Mouse (Mus musculus) neural tube, embryonic 11.5 days (tissue): ENCODE results near the gene Zfp672. TPM values are rescaled to one million over a fixed set of nuclear protein-coding genes. Genes with fewer than 3 reads are reported as not detected.

ENCODE experiments used
- ATAC-seq: fragments of 200-750 bp; cut with Nextera tagmentation; 2 replicates; pipeline ENCODE4 v1.8.0; 2017; ENCODE audit warnings: moderate number of reproducible peaks, mild to moderate bottlenecking, moderate TSS enrichment, moderate library complexity; ENCODE audit not compliant: insufficient read depth, low FRiP score, low TSS enrichment
- DNase-seq: peaks from one replicate; pipeline ENCODE4 v3.0.0-alpha.2; 2015; ENCODE audit warnings: low spot score
- H3K27ac ChIP-seq: fragments of 300-500 bp; sonication (generic); 2 replicates; pipeline ENCODE4 v1.5.1; 2014; ENCODE audit warnings: low read depth, mild to moderate bottlenecking, low read length
- H3K27me3 ChIP-seq: fragments of 300-500 bp; sonication (generic); 2 replicates; pipeline ENCODE4 v1.6.1; 2014; ENCODE audit warnings: mild to moderate bottlenecking, low read length, mixed read lengths; ENCODE audit not compliant: control insufficient read depth, insufficient read depth
- H3K36me3 ChIP-seq: fragments of 300-500 bp; sonication (generic); 2 replicates; pipeline ENCODE4 v1.6.1; 2014; ENCODE audit warnings: mild to moderate bottlenecking, low read length, moderate library complexity, mixed read lengths; ENCODE audit not compliant: control insufficient read depth, insufficient read depth
- H3K4me1 ChIP-seq: fragments of 300-500 bp; sonication (generic); 2 replicates; pipeline ENCODE4 v1.6.1; 2014; ENCODE audit warnings: low read length, mixed read lengths; ENCODE audit not compliant: control insufficient read depth, insufficient read depth
- H3K4me2 ChIP-seq: fragments of 300-500 bp; sonication (generic); 2 replicates; pipeline ENCODE4 v1.6.1; 2014; ENCODE audit warnings: low read depth, mild to moderate bottlenecking, moderate library complexity
- H3K4me3 ChIP-seq: fragments of 300-500 bp; sonication (generic); 2 replicates; pipeline ENCODE4 v1.5.1; 2014; ENCODE audit warnings: low read depth, low read length
- H3K9ac ChIP-seq: fragments of 300-500 bp; sonication (generic); 2 replicates; pipeline ENCODE4 v1.6.1; 2014; ENCODE audit warnings: mild to moderate bottlenecking, low read length
- H3K9me3 ChIP-seq: fragments of 300-500 bp; sonication (generic); 2 replicates; pipeline ENCODE4 v1.6.1; 2016; ENCODE audit warnings: low read length; ENCODE audit not compliant: control insufficient read depth
- WGBS: fragments of 180-500 bp; shearing (Covaris S2); extraction: QIAGEN DNeasy Blood & Tissue Kit; methylation state at CpG from one replicate; pipeline ENCODE4 v1.1.7; 2014; 5-methylcytosine and 5-hydroxymethylcytosine counted together
- polyA plus RNA-seq: library from polyadenylated mRNA; unstranded; fragments of >200 nt; fragmentation: Nextera tagmentation; extraction: Ambion mirVana; gene quantifications from 2 replicates; pipeline ENCODE4 v1.2.1, GENCODE M21; 2014

Gene Zfp672
- polyA plus RNA-seq, 1 experiment from 2014 or later: 27.7 TPM

- WGBS: 76% methylated on average over 3 of the region's 3 CpGs
- H3K9me3 ChIP-seq: no peaks in the 10 kb centered on the region
- ATAC-seq: no peak
- peaks cover 6% of the 10 kb centered on the region for H3K36me3 ChIP-seq
- no peak overlapping the region for H3K27ac ChIP-seq
- H3K9ac ChIP-seq: no peak overlapping the region
- H3K4me1 ChIP-seq: peaks cover 8% of the 10 kb centered on the region
- H3K4me3 ChIP-seq: no peak overlapping the region
- H3K27me3 ChIP-seq: no peaks in the 10 kb centered on the region
- H3K4me2 ChIP-seq: no peak overlapping the region
- DNase-seq: no peak
Observed at GRCm38 (mm10) chr11:58334746-58335145, 4.6 kb upstream of the Zfp672 start.

DNA sequence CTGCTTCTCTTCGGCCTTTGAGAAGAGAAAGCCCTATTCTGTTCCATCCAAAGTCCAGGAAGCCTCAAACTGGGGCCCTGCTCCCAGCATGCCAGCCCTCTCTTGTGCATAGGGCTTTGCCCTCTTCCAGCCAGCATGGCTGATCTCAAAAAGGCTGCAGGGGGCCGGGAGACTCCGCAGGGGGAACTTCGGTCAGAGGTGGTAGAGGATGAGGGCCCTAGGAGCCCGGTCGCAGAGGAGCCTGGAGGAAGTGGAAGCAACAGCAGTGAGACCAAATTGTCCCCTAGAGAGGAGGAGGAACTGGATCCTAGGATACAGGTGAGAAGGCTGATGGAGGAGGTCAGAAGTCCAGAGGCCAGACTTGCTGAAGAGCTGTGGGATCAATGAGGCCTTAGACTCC is 1.4 kb upstream of the Zfp672 start:
- no peak for DNase-seq
- Histone ChIP-seq H3K4me1 (peaks cover 14% of the 10 kb centered on the region), H3K4me2 (peak overlapping the region; percentile 66), H3K27ac (no peak overlapping the region), H3K9me3 (no peaks in the 10 kb centered on the region), H3K27me3 (no peaks in the 10 kb centered on the region), H3K36me3 (peaks cover 5% of the 10 kb centered on the region; the same call in 1 of the 2 replicates), H3K9ac (peak overlapping the region; percentile 82; the same call in 1 of the 2 replicates), H3K4me3 (peak overlapping the region; percentile 72)
- no peak for ATAC-seq
- WGBS: 85% methylated on average over 6 of the region's 6 CpGs

DNA sequence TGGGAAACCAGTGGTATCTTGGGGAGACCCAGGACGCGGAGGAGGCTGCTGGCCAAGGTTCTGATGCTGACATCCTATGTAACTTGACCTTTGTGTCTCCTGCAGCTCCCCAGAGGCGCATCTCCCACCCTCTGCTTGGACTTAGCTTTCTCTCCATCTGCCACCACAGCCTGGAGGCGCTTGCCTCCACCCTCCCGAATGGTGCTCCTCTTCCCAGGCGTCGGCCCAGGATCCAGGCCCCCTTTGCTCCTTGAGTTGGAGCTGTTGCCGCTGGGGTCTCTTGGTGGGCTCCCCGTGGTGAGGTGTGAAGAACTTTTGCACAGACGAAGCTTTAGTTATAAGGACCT is 983 bp upstream of the Zfp672 start:
- H3K36me3 ChIP-seq: peaks cover 5% of the 10 kb centered on the region; the same call in 1 of the 2 replicates
- WGBS: 26% methylated on average over 10 of the region's 10 CpGs
- H3K4me1 ChIP-seq: peaks cover 14% of the 10 kb centered on the region
- H3K9ac ChIP-seq: peak overlapping the region; percentile 82
- H3K27ac ChIP-seq: no peak overlapping the region
- ATAC-seq (peak; percentile 25; the same call in 1 of the 2 replicates), DNase-seq (no peak)
- no peaks in the 10 kb centered on the region for H3K27me3 ChIP-seq
- H3K9me3 ChIP-seq: no peaks in the 10 kb centered on the region
- H3K4me2 ChIP-seq: peak overlapping the region; percentile 66
- H3K4me3 ChIP-seq: peak overlapping the region; percentile 72

DNA sequence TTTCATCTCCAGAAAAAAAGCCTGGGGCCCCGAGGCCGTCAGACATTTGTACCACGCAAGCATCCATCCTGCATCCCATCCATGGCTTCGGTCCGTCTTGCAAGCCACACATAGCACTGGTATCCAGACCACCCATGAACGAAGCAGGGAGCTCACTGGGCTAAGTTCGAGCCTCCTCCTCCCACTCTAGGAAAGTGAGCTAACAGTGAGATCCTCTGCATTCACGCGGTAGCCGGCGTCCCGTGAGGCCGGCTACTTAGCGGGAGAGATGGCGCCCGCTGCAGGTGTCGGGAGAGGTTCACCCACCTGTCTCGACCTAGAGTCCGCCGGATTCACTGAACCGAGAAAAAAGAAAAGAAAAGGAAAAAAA is 248 bp downstream of the Zfp672 start:
- ATAC-seq (peak; percentile 21; the same call in 1 of the 2 replicates), DNase-seq (no peak)
- peak overlapping the region; percentile 91 for H3K4me2 ChIP-seq
- WGBS: 0% methylated on average over 21 of the region's 21 CpGs
- H3K27me3 ChIP-seq: no peaks in the 10 kb centered on the region
- H3K27ac ChIP-seq: 0 out of 2 replicates have a peak overlapping the region, but pooled peaks have one; percentile 35
- H3K4me3 ChIP-seq: peak overlapping the region; percentile 72
- H3K4me1 ChIP-seq: peaks cover 14% of the 10 kb centered on the region
- no peaks in the 10 kb centered on the region for H3K9me3 ChIP-seq
- H3K36me3 ChIP-seq: peaks cover 5% of the 10 kb centered on the region; the same call in 1 of the 2 replicates
- H3K9ac ChIP-seq: peak overlapping the region; percentile 91

GRCm38 (mm10) chr11:58326781-58327180 is 3.4 kb downstream of the Zfp672 start:
- WGBS: 95% methylated on average over 3 of the region's 3 CpGs
- ATAC-seq: no peak

DNA sequence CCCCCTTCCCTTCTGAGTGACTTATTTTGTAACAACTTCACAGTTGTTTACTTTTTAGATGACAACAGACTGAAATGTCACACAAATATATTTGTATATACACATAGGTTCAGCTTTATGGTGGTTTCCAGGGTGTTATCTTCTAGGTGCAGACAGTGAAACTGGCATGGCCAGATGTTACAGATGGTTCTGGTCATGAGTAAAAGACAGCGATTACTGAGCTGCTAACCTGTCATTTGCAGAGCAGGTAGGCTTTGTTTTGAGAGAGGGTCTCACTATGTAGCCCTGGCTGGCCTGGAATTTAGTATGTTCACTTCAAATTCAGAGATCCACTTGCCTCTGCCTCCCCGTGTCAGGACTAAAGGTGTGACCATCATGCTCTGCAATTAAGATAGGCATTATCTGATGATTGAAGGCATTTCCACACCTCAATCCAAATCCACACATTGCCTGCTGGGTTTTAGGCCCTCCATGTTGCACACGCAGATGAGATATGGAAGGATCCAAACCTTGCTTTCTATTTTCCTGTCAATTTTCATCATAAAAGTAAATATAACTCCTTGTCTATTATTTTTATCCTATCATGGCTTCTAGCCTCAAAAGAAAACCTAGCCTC is 5.4 kb downstream of the Zfp672 start:
- Histone ChIP-seq H3K4me2 (no peak overlapping the region), H3K9ac (no peak overlapping the region), H3K36me3 (peaks cover 5% of the 10 kb centered on the region; the same call in 1 of the 2 replicates), H3K9me3 (no peaks in the 10 kb centered on the region), H3K4me1 (peaks cover 12% of the 10 kb centered on the region), H3K27ac (no peak overlapping the region), H3K27me3 (no peaks in the 10 kb centered on the region), H3K4me3 (no peak overlapping the region)
- ATAC-seq (no peak), DNase-seq (no peak)
- 89% methylated on average over 3 of the region's 3 CpGs for WGBS

More at GRCm38 (mm10) chr11:58326781-58327180, 3.4 kb downstream of the Zfp672 start:
- Histone ChIP-seq H3K4me2 (no peak overlapping the region), H3K4me3 (no peak overlapping the region), H3K4me1 (peaks cover 18% of the 10 kb centered on the region), H3K27me3 (no peaks in the 10 kb centered on the region), H3K9ac (no peak overlapping the region), H3K9me3 (no peaks in the 10 kb centered on the region), H3K36me3 (peaks cover 5% of the 10 kb centered on the region; the same call in 1 of the 2 replicates), H3K27ac (no peak overlapping the region)
- DNase-seq: no peak

DNA sequence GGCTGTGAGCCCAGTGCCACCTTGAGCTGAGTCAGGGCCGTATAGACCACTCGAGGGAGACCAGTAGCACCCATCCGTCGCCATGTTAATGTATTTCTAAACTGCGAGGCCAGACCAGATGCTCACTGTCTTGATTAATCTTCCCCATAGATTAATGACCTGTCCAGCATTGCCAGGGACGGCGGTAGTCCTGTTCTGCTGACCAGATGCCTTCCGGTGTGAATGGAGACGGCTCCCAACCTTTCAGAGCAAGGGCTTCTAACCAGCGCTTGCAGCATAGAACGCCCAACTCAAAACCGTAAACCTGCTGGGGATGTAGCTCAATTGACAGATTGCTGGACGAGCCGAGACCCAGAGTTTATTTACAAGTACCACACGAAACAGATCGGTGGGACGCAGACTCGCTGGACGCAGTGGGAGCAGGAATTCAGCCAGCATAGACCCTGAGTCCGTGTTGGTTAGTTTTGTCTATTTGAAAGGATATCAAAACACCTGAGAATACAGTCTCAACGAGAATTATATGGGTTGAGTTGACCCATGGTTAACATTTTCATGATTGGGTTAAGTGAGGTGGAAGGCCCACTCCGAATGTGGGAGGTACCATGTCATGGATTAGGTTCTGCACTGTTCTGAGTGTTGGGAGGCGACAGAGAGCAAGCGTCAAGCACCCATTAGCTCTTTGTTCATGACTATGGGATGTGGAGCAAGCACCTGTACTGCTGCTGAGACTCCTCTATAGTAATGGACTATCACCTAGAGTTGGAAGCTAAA is 6.4 kb downstream of the Zfp672 start:
- peak overlapping the region; percentile 92 for H3K4me2 ChIP-seq
- DNase-seq (no peak), ATAC-seq (no peak; the same call in 1 of the 2 replicates)
- peaks cover 5% of the 10 kb centered on the region; the same call in 1 of the 2 replicates for H3K36me3 ChIP-seq
- peak overlapping the region; percentile 94 for H3K27ac ChIP-seq
- no peaks in the 10 kb centered on the region for H3K27me3 ChIP-seq
- H3K9me3 ChIP-seq: no peaks in the 10 kb centered on the region
- peak overlapping the region; percentile 68 for H3K4me3 ChIP-seq
- 10% methylated on average over 24 of the region's 24 CpGs for WGBS
- H3K9ac ChIP-seq: peak overlapping the region; percentile 88
- 0 out of 2 replicates have a peak, but pooled peaks cover 5% of the 10 kb centered on the region for H3K4me1 ChIP-seq

DNA sequence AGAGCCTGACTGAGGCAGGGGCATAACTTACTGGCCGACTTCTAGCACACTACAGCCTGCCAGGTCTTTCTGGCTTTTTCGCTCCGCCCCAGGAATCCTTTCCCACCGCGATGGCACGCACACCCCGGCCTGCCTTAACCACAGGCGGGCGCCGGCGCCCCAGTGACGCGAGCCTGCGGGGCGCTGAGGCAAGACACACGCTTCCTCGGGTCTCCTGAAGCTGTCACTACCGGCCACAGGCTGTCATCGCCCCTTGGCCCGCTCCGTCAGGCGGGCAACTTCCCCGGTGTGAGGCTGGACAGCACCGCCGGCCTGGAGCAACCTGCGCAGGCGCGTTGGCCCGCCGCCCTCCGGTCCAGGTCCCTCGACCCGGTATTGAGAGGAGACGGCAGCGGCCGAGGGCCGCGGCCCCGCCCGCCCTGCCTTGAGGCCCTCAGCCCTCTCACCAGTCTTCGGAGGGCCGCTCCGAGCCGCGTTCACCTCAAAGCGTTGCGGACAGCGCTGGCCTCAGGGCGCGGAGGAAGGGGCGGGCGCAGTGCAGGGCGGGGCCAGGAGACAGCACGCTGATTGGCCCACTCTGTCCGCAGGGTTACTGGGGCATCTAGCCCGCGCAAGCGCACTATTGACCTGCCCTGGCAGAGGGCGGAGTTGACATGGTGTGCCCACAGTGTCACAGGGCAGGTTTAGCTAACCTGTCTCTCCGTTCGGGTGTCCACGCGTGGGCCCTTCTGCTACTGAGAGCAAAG is 7.1 kb downstream of the Zfp672 start:
- peak overlapping the region; percentile 68 for H3K4me3 ChIP-seq
- H3K27me3 ChIP-seq: no peaks in the 10 kb centered on the region
- peak overlapping the region; percentile 94 for H3K27ac ChIP-seq
- peaks cover 5% of the 10 kb centered on the region; the same call in 1 of the 2 replicates for H3K36me3 ChIP-seq
- WGBS: under 1% methylated on average over 61 of the region's 63 CpGs
- peak overlapping the region; percentile 92 for H3K4me2 ChIP-seq
- H3K4me1 ChIP-seq: 0 out of 2 replicates have a peak, but pooled peaks cover 5% of the 10 kb centered on the region
- peak overlapping the region; percentile 88 for H3K9ac ChIP-seq
- H3K9me3 ChIP-seq: no peaks in the 10 kb centered on the region
- DNase-seq (peak; percentile 96), ATAC-seq (peak; percentile 99)
